Mouse (Mus musculus) hindbrain, embryonic 11.5 days (tissue): ENCODE measurements around the gene Erich4. TPM values are rescaled to one million over a fixed set of nuclear protein-coding genes. Genes with fewer than 3 reads are reported as not detected.

Experiments used
- ATAC-seq: fragments of 200-750 bp; cut with Nextera tagmentation; 2 replicates; pipeline ENCODE4 v1.8.0; 2017; ENCODE audit warnings: mild to moderate bottlenecking, moderate TSS enrichment, moderate library complexity; ENCODE audit not compliant: low FRiP score
- DNase-seq: peaks from one replicate; pipeline ENCODE4 v3.0.0-alpha.2; 2015; ENCODE audit warnings: low spot score
- H3K27ac ChIP-seq: fragments of 300-500 bp; sonication (generic); 2 replicates; pipeline ENCODE4 v1.5.1; 2014; ENCODE audit warnings: mild to moderate bottlenecking, low read depth, low read length
- H3K27me3 ChIP-seq: fragments of 300-500 bp; sonication (generic); 2 replicates; pipeline ENCODE4 v1.6.1; 2014; ENCODE audit warnings: mild to moderate bottlenecking, low read length, moderate library complexity, mixed read lengths; ENCODE audit not compliant: control insufficient read depth, insufficient read depth
- H3K36me3 ChIP-seq: fragments of 300-500 bp; sonication (generic); 2 replicates; pipeline ENCODE4 v1.6.1; 2014; ENCODE audit warnings: mild to moderate bottlenecking, low read length, moderate library complexity, mixed read lengths; ENCODE audit not compliant: control insufficient read depth, insufficient read depth
- H3K4me1 ChIP-seq: fragments of 300-500 bp; sonication (generic); replicated peaks from 2 replicates; pipeline ENCODE4 v1.6.1; 2014; ENCODE audit warnings: low read length, mixed read lengths; ENCODE audit not compliant: control insufficient read depth, insufficient read depth
- H3K4me2 ChIP-seq: fragments of 300-500 bp; sonication (generic); replicated peaks from 2 replicates; pipeline ENCODE4 v1.6.1; 2014; ENCODE audit warnings: mild to moderate bottlenecking, low read depth, low read length
- H3K4me3 ChIP-seq: fragments of 300-500 bp; sonication (generic); 2 replicates; pipeline ENCODE4 v1.5.1; 2014; ENCODE audit warnings: low read depth, low read length
- H3K9ac ChIP-seq: fragments of 300-500 bp; sonication (generic); 2 replicates; pipeline ENCODE4 v1.6.1; 2014; ENCODE audit warnings: low read depth, low read length
- H3K9me3 ChIP-seq: fragments of 300-500 bp; sonication (generic); 2 replicates; pipeline ENCODE4 v1.6.1; 2016; ENCODE audit warnings: low read length; ENCODE audit not compliant: control insufficient read depth
- WGBS: fragments of 180-500 bp; shearing (Covaris S2); extraction: QIAGEN DNeasy Blood & Tissue Kit; methylation state at CpG from one replicate; pipeline ENCODE4 v1.1.7; 2014; 5-methylcytosine and 5-hydroxymethylcytosine counted together
- polyA plus RNA-seq: library from polyadenylated mRNA; unstranded; fragments of >200 nt; fragmentation: Nextera tagmentation; extraction: Ambion mirVana; gene quantifications from 2 replicates; pipeline ENCODE4 v1.2.1, GENCODE M21; 2014

Erich4 gene
- polyA plus RNA-seq, 1 experiment from 2014 or later: not detected

GRCm38 (mm10) chr7:25626509-25627430, 11.1 kb upstream of the Erich4 start, which contains the start of gene B3gnt8:
Gene B3gnt8 (plus strand): TSS chr7:25626654.
- H3K27ac ChIP-seq: no peak within 1 kb of the TSS; the same call in 1 of the 2 replicates
- H3K4me3 ChIP-seq: peak within 1 kb of the TSS; percentile 2; the same call in 1 of the 2 replicates
- no peaks in the 10 kb centered on the region for H3K9me3 ChIP-seq
- no peak for DNase-seq
- 23% methylated on average over 25 of the region's 29 CpGs for WGBS
- H3K4me1 ChIP-seq: peaks cover 3% of the 10 kb centered on the region; the same call in 1 of the 2 replicates
- H3K9ac ChIP-seq: peak within 1 kb of the TSS; percentile 42; the same call in 1 of the 2 replicates
- 0 out of 2 replicates have a peak, but pooled peaks have one; percentile 4 for ATAC-seq
- H3K4me2 ChIP-seq: peak within 1 kb of the TSS; percentile 24
- H3K36me3 ChIP-seq: no peaks in the 10 kb centered on the region
- peaks cover 7% of the 10 kb centered on the region; the same call in 1 of the 2 replicates for H3K27me3 ChIP-seq

GRCm38 (mm10) chr7:25625594-25626250, 10.0 kb upstream of the Erich4 start:
- Histone ChIP-seq H3K9ac (no peak overlapping the region), H3K27ac (no peak overlapping the region), H3K9me3 (no peaks in the 10 kb centered on the region), H3K4me1 (peaks cover 3% of the 10 kb centered on the region; the same call in 1 of the 2 replicates), H3K4me2 (no peak overlapping the region), H3K36me3 (no peaks in the 10 kb centered on the region), H3K4me3 (no peak overlapping the region), H3K27me3 (peaks cover 7% of the 10 kb centered on the region; the same call in 1 of the 2 replicates)
- ATAC-seq (no peak), DNase-seq (peak; percentile 35)
- WGBS: 78% methylated on average over 10 of the region's 10 CpGs

GRCm38 (mm10) chr7:25624851-25625250, 9.2 kb upstream of the Erich4 start:
- no peak overlapping the region for H3K4me3 ChIP-seq
- DNase-seq (no peak), ATAC-seq (no peak)
- WGBS: 79% methylated on average over 5 of the region's 5 CpGs
- no peak overlapping the region for H3K27ac ChIP-seq
- peaks cover 7% of the 10 kb centered on the region; the same call in 1 of the 2 replicates for H3K27me3 ChIP-seq
- H3K36me3 ChIP-seq: no peaks in the 10 kb centered on the region
- peaks cover 3% of the 10 kb centered on the region; the same call in 1 of the 2 replicates for H3K4me1 ChIP-seq
- no peak overlapping the region for H3K9ac ChIP-seq
- no peak overlapping the region for H3K4me2 ChIP-seq
- no peaks in the 10 kb centered on the region for H3K9me3 ChIP-seq

GRCm38 (mm10) chr7:25623857-25624370, 8.2 kb upstream of the Erich4 start:
- Histone ChIP-seq H3K9ac (no peak overlapping the region), H3K27ac (no peak overlapping the region), H3K27me3 (peaks cover 6% of the 10 kb centered on the region; the same call in 1 of the 2 replicates), H3K9me3 (no peaks in the 10 kb centered on the region), H3K4me1 (peaks cover 3% of the 10 kb centered on the region; the same call in 1 of the 2 replicates), H3K4me2 (no peak overlapping the region), H3K4me3 (no peak overlapping the region), H3K36me3 (no peaks in the 10 kb centered on the region)
- DNase-seq (no peak), ATAC-seq (no peak)
- 92% methylated on average over 11 of the region's 11 CpGs for WGBS

- no peaks in the 10 kb centered on the region for H3K36me3 ChIP-seq
- H3K27me3 ChIP-seq: no peaks in the 10 kb centered on the region
- no peaks in the 10 kb centered on the region for H3K4me1 ChIP-seq
- H3K4me2 ChIP-seq: no peak overlapping the region
- H3K9me3 ChIP-seq: no peaks in the 10 kb centered on the region
- 94% methylated on average over 11 of the region's 11 CpGs for WGBS
- H3K27ac ChIP-seq: no peak overlapping the region
- ATAC-seq (no peak), DNase-seq (no peak)
- no peak overlapping the region for H3K4me3 ChIP-seq
- no peak overlapping the region for H3K9ac ChIP-seq
Observed at GRCm38 (mm10) chr7:25620751-25621150, 5.1 kb upstream of the Erich4 start.

GRCm38 (mm10) chr7:25620101-25620500, 4.4 kb upstream of the Erich4 start:
- no peak overlapping the region for H3K4me3 ChIP-seq
- H3K4me2 ChIP-seq: 0 out of 2 replicates have a peak overlapping the region, but pooled peaks have one; percentile 47
- no peak overlapping the region for H3K27ac ChIP-seq
- DNase-seq (no peak), ATAC-seq (no peak)
- H3K4me1 ChIP-seq: no peaks in the 10 kb centered on the region
- H3K27me3 ChIP-seq: no peaks in the 10 kb centered on the region
- WGBS: 93% methylated on average over 5 of the region's 5 CpGs
- H3K36me3 ChIP-seq: no peaks in the 10 kb centered on the region
- H3K9ac ChIP-seq: no peak overlapping the region
- H3K9me3 ChIP-seq: no peaks in the 10 kb centered on the region

- Histone ChIP-seq H3K4me1 (no peaks in the 10 kb centered on the region), H3K4me3 (peak overlapping the region; percentile 51), H3K27me3 (no peaks in the 10 kb centered on the region), H3K4me2 (peak overlapping the region; percentile 47), H3K9me3 (no peaks in the 10 kb centered on the region), H3K27ac (no peak overlapping the region), H3K36me3 (no peaks in the 10 kb centered on the region), H3K9ac (peak overlapping the region; percentile 24; the same call in 1 of the 2 replicates)
- ATAC-seq (no peak), DNase-seq (no peak)
- 22% methylated on average over 5 of the region's 5 CpGs for WGBS
Observed at GRCm38 (mm10) chr7:25619722-25619991, 4.0 kb upstream of the Erich4 start.

- ATAC-seq: peak; percentile 91
- Histone ChIP-seq H3K4me2 (peak within 1 kb of the TSS; percentile 47), H3K27me3 (no peaks in the 10 kb centered on the region), H3K9ac (peak within 1 kb of the TSS; percentile 24; the same call in 1 of the 2 replicates), H3K4me3 (peak within 1 kb of the TSS; percentile 51), H3K4me1 (no peaks in the 10 kb centered on the region), H3K27ac (no peak within 1 kb of the TSS), H3K9me3 (no peaks in the 10 kb centered on the region), H3K36me3 (no peaks in the 10 kb centered on the region)
- DNase-seq: peak; percentile 95
- WGBS: 1% methylated on average over 53 of the region's 53 CpGs
Observed at GRCm38 (mm10) chr7:25618865-25619721, 3.4 kb upstream of the Erich4 start, which contains the start of gene Dmac2. Gene Dmac2 (plus strand): TSS chr7:25619414.
